Mouse (Mus musculus) urinary bladder, postnatal 4 days (tissue): ENCODE results near the gene Nckap5.

ENCODE experiments used
- DNase-seq, 2 experiments: peaks; one replicate each; pipeline ENCODE4 v3.0.0; 2021 to 2022; ENCODE audit warnings: low spot score in 2 of 2

The Nckap5 gene

GRCm38 (mm10) chr1:125910211-125910870 lies 920.3 kb downstream of the Nckap5 start:
- DNase-seq = peak in 1 of 2 experiments; percentile 18

DNA sequence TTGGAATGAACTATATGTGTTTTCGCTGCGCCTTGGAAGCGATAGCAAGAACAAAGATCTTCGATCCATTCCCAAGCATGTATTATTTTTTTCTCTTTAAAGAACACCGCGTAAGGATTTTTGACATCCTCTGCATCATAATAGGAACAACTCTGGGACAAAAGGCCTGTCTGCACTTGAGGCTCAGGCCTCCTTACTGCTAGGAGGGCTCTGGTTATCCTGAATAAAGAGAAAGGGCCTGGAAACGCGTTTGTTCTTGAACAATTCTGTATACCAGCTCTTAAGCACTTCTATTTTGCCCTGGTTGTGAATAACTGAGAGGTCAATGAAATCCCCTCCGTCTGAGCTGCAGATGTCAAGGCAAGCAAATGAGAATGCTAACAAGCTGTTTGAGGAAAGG lies 937.4 kb downstream of the Nckap5 start:
- DNase-seq = no peak

GRCm38 (mm10) chr1:125870056-125870455 lies 960.5 kb downstream of the Nckap5 start:
- DNase-seq = no peak
